Mouse (Mus musculus) testis, adult 2 months (tissue): Measurements from ENCODE around the gene Tanc1. TPM values are rescaled to one million over a fixed set of nuclear protein-coding genes. Genes with fewer than 3 reads are reported as not detected.
A peak's percentile ranks its signal among the peaks of the same experiment; 100 is the strongest.

Source experiments
- H3K27ac ChIP-seq: fragments of 200-500 bp; 2 replicates; pipeline ENCODE4 v1.5.1; 2012; ENCODE audit warnings: low read depth, low read length; ENCODE audit not compliant: control insufficient read depth, insufficient read depth
- H3K27me3 ChIP-seq: fragments of 200-500 bp; 2 replicates; pipeline ENCODE4 v1.6.1; 2012; ENCODE audit warnings: mild to moderate bottlenecking, low read length, moderate library complexity; ENCODE audit not compliant: control insufficient read depth, insufficient read depth
- H3K36me3 ChIP-seq: fragments of 200-500 bp; 2 replicates; pipeline ENCODE4 v1.6.1; 2012; ENCODE audit warnings: mild to moderate bottlenecking, low read length; ENCODE audit not compliant: control insufficient read depth, insufficient read depth
- H3K4me1 ChIP-seq: fragments of 200-500 bp; 2 replicates; pipeline ENCODE4 v1.6.1; 2012; ENCODE audit warnings: low read length; ENCODE audit not compliant: control insufficient read depth, insufficient read depth
- H3K4me3 ChIP-seq: fragments of 200-500 bp; 2 replicates; pipeline ENCODE4 v1.5.1; 2012; ENCODE audit warnings: low read depth, mild to moderate bottlenecking, low read length, moderate library complexity, mixed read lengths; ENCODE audit not compliant: control insufficient read depth
- CTCF ChIP-seq: fragments of 200-500 bp; IDR thresholded peaks from 2 replicates; pipeline ENCODE4 v1.5.1; 2012; ENCODE audit warnings: low read depth, mild to moderate bottlenecking, inconsistent platforms, low read length, moderate library complexity; ENCODE audit not compliant: control insufficient read depth, insufficient read depth, insufficient replicate concordance
- POLR2A ChIP-seq: fragments of 200-500 bp; IDR thresholded peaks from 2 replicates; pipeline ENCODE4 v1.6.1; 2012; ENCODE audit warnings: low read depth, mild to moderate bottlenecking, inconsistent platforms, low read length, moderate library complexity; ENCODE audit not compliant: control insufficient read depth
- polyA plus RNA-seq: library from polyadenylated mRNA; depleted of rRNA; stranded (reverse); fragments of >200 nt; gene quantifications from 2 replicates; pipeline ENCODE4 v1.2.3, GENCODE M21; 2012

Gene Tanc1
- polyA plus RNA-seq, 1 experiment = 7.0 TPM

GRCm38 (mm10) chr2:59612733-59613473, 1.1 kb downstream of the Tanc1 start:
- no peak overlapping the region for H3K27ac ChIP-seq
- peaks cover 5% of the 10 kb centered on the region for H3K4me1 ChIP-seq
- no peaks in the 10 kb centered on the region for H3K36me3 ChIP-seq
- no peaks in the 10 kb centered on the region for H3K27me3 ChIP-seq
- peak overlapping the region; percentile 82 for H3K4me3 ChIP-seq
- TF ChIP-seq CTCF = no peak
- no peak for TF ChIP-seq POLR2A

GRCm38 (mm10) chr2:59613474-59614019, 1.7 kb downstream of the Tanc1 start:
- H3K27ac ChIP-seq = no peak overlapping the region
- no peaks in the 10 kb centered on the region for H3K36me3 ChIP-seq
- TF ChIP-seq POLR2A (no peak), CTCF (no peak)
- H3K27me3 ChIP-seq = no peaks in the 10 kb centered on the region
- peaks cover 5% of the 10 kb centered on the region for H3K4me1 ChIP-seq
- peak overlapping the region; percentile 82 for H3K4me3 ChIP-seq

DNA sequence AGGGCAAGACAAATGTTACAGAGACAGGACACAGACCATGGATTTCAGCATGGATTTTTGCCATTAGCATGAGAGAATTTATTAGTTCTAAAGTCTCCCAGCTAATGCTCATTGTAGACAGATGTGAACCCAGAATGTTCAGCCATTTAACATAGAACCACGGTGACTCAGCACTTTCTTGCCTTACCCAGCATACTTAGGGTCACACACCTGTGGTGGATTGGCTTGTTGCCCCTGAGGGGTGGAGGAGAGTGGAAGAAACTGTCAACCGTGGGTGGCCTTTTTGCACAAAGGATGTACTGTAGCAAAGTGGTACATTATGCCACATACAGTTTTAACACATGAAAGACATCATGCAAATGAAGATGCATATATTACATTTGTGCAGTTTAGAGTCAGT, 5.0 kb downstream of the Tanc1 start:
- Histone ChIP-seq H3K4me3 (no peak overlapping the region), H3K27ac (no peak overlapping the region), H3K27me3 (no peaks in the 10 kb centered on the region), H3K36me3 (no peaks in the 10 kb centered on the region), H3K4me1 (peaks cover 5% of the 10 kb centered on the region)
- TF ChIP-seq POLR2A (no peak), CTCF (no peak)

DNA sequence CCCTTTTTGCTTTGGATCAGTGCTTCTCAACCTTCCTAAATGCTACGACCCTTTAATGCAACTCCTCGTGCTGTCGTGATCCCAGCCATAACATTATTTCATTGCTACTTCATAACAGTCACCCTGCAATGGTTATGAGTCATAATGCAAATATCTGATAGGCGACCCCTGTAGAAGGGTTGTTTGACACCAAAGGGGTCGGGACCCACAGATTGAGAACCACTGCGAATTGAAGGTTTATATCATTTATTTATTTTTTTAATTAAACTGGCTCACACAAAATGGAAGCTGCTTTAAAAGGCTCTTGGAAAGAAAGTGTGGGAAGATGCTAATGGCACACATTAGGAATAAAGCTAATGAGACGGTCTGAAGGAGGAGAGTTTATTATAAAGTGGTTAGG, 7.2 kb downstream of the Tanc1 start:
- no peak overlapping the region for H3K27ac ChIP-seq
- H3K27me3 ChIP-seq = no peaks in the 10 kb centered on the region
- TF ChIP-seq CTCF = no peak
- no peak for TF ChIP-seq POLR2A
- H3K4me1 ChIP-seq = no peaks in the 10 kb centered on the region
- H3K4me3 ChIP-seq = no peak overlapping the region
- H3K36me3 ChIP-seq = no peaks in the 10 kb centered on the region

DNA sequence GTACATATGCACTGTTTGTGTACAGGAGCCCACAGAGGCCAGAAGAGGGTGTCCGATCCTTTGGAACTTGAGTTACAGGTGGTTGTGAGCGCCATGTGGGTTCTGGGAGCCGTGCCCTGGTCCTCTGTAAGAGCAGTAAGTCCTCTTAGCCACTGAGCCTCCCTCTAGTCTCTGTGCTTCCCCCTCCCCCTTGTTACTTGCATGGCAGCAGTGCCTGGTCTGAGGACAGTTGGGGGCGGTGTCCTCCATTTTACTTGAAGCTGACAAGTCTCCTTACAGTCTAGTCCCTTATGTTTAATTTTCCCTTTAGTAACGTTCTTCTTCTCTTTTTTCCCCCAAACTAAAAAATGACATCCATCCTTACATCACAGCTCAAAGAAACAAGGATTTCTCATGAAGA, 8.8 kb downstream of the Tanc1 start:
- no peak for TF ChIP-seq CTCF
- no peak for TF ChIP-seq POLR2A
- no peaks in the 10 kb centered on the region for H3K36me3 ChIP-seq
- H3K4me3 ChIP-seq = no peak overlapping the region
- H3K27ac ChIP-seq = no peak overlapping the region
- no peaks in the 10 kb centered on the region for H3K27me3 ChIP-seq
- no peaks in the 10 kb centered on the region for H3K4me1 ChIP-seq

DNA sequence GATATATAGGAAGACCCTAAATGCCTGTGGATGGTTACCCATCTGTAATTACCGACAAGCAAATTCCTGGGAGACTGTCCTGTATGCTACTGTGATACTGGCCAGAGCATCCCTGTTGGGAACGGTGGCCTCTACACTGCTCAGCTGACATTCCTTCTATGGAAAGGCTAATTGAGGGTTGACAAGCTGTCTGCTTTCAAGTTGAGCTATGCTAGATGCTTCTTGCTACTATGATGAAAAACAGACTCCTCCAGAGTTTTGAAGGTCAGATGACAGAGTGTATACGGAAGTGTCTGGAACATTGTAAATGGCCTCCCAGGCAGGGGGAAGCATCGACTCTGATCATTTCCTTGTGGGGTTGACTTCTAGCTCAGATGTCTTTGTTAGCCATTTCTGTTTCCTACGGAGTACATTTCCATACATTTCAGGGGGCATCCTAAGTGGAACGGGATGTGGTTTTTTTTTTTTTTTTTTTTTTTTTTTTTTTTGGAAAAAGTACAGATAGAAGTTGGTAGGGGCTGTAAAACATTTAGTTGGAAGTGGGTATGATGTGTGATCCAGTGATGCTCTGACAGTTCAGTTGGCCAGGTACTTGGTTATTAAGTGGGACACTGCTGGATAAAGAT, 10.8 kb downstream of the Tanc1 start:
- Histone ChIP-seq H3K36me3 (no peaks in the 10 kb centered on the region), H3K27ac (no peak overlapping the region), H3K4me3 (no peak overlapping the region), H3K4me1 (no peaks in the 10 kb centered on the region), H3K27me3 (no peaks in the 10 kb centered on the region)
- no peak for TF ChIP-seq POLR2A
- TF ChIP-seq CTCF = no peak

DNA sequence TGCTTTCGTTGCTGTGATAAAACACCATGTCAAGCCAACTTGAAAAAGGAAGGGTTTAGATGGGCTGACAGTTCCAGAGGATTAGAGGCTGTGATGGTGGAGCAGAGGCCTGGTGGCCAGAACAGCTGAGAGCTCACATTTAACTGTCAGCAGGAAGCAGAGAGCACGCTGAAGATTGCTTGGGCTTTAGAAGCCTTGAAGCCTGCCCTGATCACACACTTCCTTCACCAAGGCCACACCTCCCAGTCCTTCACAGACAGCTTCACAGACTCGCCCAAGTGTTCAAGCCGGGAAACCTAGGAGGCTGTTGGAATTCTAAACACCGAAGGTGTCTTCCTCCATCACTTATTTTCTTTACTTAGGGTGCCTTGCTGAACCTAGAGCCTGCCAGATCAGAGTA, 12.0 kb downstream of the Tanc1 start:
- Histone ChIP-seq H3K27ac (no peak overlapping the region), H3K36me3 (no peaks in the 10 kb centered on the region), H3K27me3 (no peaks in the 10 kb centered on the region), H3K4me1 (no peaks in the 10 kb centered on the region; the same call in 1 of the 2 replicates), H3K4me3 (no peak overlapping the region)
- TF ChIP-seq POLR2A = no peak
- no peak for TF ChIP-seq CTCF

- TF ChIP-seq POLR2A = no peak
- no peak for TF ChIP-seq CTCF
- no peak overlapping the region for H3K4me3 ChIP-seq
- H3K27me3 ChIP-seq = no peaks in the 10 kb centered on the region
- no peaks in the 10 kb centered on the region; the same call in 1 of the 2 replicates for H3K4me1 ChIP-seq
- H3K36me3 ChIP-seq = no peaks in the 10 kb centered on the region
- H3K27ac ChIP-seq = no peak overlapping the region
Measured at GRCm38 (mm10) chr2:59625416-59625815, 13.6 kb downstream of the Tanc1 start.
